Mouse (Mus musculus) natural killer cell, adult 2 months (primary cell): ENCODE measurements around the gene Leng9.

Experiments used
- DNase-seq, 2 experiments: peaks; one replicate each; pipeline ENCODE4 v3.0.0; 2022; ENCODE audit warnings: low spot score in 2 of 2

Gene Leng9

DNA sequence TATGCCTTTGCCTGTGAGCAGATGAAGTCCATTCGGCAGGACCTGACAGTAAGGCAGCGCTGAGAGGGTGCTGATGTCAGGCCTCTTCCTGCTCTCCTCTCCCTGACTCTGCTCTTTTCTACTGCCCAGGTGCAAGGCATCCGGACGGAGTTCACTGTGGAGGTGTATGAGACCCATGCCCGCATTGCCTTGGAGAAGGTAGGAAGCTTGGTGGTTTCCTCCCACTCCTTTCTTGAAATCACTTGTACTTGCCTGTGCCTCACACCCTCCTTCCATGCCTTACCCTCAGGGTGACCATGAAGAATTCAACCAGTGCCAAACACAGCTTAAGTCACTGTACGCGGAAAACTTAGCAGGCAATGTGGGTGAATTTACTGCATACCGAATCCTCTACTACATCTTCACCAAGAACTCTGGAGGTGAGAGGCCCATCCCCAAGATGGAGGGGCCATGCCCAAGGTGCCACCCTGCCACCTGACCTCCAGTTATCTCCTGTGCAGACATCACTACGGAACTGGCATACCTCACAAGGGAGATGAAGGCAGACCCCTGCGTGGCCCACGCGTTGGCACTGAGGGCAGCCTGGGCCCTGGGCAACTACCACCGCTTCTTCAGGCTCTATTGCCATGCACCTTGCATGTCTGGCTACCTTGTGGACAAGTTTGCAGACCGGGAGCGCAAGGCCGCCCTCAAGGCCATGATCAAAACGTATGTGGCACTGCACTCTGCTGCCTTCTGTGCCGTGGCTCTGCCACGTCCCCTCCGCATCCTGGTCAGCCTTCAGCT is 5.2 kb downstream of the Leng9 start:
- no peak for DNase-seq

- DNase-seq, result no peak
Observed at GRCm38 (mm10) chr7:4144046-4144445, 6.1 kb downstream of the Leng9 start.

DNA sequence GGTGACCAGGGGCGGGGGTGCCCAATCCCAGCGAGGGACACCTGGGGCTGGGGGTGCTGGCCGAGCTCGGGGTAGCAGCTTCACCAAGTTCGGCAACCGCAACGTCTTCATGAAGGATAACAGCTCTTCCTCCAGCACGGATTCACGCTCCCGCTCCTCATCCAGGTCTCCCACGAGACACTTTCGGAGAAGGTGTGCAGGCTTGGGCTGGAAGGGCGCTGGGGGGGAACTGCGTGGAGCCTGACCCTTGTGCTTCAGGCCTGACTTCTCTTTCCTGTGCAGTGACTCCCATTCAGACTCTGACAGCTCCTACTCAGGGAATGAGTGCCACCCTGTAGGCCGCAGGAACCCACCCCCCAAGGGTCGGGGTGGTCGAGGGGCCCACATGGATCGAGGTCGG is 6.7 kb downstream of the Leng9 start:
- DNase-seq, result no peak

DNA sequence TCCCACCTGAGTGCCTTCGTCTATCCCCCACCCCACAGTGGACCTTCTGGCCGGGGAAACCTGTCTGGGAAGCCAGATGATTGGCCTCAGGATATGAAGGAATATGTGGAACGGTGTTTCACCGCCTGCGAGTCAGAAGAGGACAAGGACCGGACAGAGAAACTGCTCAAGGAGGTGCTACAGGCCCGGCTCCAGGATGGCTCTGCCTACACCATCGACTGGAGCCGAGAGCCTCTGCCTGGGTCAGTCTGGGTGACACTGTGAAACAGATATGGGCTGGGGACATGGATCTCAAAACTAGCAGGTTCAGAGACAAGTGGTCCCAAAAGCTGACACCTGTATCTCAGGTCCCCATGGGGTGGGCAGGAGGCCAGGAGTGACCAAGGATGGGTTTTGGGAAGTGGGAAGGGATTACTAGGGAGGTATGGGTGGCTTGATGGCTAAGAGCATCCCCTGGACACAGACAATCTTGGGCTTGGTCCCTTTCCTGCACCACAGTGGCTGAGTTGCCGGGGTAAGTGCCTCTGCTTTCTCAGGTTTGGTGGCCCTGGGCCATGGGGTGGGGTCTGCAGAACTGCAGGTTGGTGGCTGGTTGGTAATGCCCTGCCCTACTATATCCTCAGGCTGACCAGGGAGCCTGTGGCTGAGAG is 7.3 kb downstream of the Leng9 start:
- DNase-seq, result no peak

- DNase-seq, result no peak
Observed at GRCm38 (mm10) chr7:4141648-4142325, 8.4 kb downstream of the Leng9 start.

DNA sequence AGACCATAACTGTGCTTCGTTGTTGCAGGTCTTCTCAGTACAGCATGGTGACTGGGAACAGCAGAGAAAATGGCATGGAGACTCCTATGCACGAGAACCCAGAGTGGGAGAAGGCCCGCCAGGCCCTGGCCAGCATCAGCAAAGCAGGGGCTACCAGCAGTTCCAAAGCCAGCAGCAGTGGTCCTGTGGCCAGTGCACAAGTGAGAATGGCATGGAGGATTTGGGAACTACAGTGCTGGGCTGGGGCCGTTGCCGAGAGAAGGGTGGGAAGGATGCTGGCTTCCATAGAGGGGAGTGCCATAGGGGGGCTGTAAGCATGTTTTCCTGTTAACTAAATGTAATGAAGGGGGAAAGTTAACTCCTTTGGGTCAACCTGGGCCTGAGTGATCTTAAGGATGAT is 10.8 kb downstream of the Leng9 start:
- no peak for DNase-seq

DNA sequence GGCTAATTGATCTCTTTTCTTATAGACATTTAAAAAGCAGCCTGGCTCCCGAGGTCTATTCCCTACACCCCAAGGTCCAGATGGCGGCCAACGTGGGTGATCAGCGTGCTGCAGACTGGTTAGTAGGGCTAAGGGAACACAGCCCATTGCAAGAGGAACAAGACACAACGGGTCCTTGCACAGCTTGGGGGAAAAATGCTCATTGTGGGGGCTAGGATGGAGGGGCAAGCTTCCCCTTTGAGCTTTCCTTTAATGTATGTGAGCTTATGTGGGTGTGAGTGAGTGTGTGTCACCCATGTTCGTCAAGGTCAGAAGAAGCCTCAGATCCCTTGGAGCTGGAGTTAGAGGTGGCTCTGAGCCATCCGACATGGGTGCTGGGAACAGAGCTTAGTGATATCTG is 11.5 kb downstream of the Leng9 start:
- no peak for DNase-seq

DNA sequence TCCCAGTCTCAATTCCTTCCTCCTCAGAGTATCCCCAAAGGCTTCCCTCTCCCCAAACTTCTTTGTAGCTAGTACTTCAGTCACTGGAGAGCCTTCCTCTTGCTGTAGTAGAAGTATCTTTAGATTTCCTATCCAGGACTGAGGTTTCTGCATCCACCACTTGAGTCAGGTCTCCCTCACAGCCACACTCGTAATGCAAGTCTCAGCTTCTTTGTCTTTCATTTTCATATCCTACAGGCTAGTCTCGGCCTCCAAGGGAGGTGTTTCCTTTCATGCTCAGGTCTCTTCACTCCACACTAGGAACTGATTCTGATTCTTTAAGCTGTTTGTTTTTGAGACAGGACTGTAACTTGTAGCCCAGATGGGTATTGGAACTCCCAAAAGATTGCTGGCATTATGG is 12.0 kb downstream of the Leng9 start:
- DNase-seq, result no peak

GRCm38 (mm10) chr7:4137746-4138145 is 12.4 kb downstream of the Leng9 start:
- DNase-seq, result no peak

DNA sequence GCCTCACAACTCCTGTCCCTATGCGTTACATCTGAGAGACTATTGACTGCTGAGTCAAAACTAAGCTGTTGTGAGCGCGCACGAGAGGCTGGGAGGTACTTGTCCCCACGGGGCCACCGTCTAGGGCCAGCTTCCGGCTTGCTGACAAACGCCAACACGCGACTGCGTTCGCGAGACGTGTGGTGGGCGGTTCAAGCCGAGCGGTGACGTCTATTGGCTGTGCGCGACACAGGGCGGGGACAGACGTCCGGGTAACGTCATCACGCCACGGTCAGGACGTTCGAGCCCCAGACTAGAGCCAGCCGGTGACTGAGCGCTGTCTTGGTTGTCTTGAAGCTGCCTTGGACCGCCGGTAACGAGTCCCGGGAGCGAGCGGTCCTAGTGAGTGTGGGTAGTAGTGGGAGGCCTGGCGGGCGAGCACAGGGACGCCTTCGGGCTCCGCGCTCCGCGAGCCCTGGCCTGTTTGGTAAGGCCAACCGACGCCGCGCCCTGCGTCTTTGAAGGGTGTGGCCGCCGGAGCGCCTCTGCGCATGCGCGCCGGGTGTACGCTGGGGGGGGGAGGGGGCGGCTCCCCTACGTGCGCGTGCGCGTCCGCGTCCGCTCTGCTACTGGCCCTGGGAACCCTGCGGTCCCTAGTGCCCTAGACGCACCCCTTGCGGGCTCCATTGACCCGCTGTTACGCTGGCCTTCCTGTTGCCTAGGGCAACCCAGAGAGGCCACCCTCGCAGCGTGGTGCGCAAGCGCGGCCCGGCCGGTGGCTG is 13.2 kb downstream of the Leng9 start, which contains the start of gene Leng8:
Gene Leng8, plus strand, starts transcription at position 269 of the 761 bp plus-strand sequence.
- DNase-seq, result peak; percentile 99

GRCm38 (mm10) chr7:4136404-4136770 is 13.8 kb downstream of the Leng9 start:
- no peak for DNase-seq

GRCm38 (mm10) chr7:4134911-4135310 is 15.3 kb downstream of the Leng9 start:
- DNase-seq, result no peak

GRCm38 (mm10) chr7:4132998-4133397 is 17.2 kb downstream of the Leng9 start:
- DNase-seq, result no peak

GRCm38 (mm10) chr7:4132581-4132980 is 17.6 kb downstream of the Leng9 start:
- DNase-seq, result no peak

GRCm38 (mm10) chr7:4131964-4132363 is 18.2 kb downstream of the Leng9 start:
- DNase-seq, result no peak

DNA sequence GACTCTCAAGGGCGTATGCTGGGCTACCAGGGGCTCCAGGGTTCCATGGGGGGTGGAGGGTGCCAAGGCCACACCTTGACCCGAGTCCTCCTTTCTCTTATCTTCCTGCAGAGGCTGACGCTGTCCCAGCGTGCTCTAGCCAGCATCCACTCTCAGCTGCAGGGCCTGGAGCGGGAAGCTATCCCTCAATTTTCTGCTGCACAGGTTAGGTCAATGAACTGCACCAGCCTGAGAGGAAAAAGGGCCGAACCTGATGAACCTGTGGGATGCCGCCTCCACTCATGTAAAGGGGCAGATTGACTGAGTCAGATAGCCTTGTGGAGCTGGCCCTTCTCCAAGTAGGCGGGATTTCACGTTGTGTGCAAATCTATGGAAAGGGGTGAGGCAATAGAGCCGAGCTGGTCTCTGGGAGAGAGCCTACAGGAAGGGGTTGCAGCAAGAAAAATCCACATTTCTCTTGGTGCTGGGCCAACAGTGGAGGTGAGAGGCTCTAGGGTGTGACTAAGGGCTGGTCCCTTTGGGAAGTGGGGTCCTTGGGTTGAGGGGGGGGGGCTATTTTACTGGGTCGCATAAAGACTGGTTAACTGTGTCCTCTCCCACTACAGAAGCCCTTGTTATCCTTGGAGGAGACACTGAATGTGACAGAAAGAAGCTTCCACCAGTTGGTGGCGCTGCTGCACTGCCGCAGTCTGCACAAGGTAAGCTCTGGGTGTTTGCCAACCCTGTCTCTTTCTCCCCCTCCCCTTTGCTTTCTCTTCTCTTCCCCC is 19.3 kb downstream of the Leng9 start:
- peak; percentile 69 to 80 for DNase-seq

DNA sequence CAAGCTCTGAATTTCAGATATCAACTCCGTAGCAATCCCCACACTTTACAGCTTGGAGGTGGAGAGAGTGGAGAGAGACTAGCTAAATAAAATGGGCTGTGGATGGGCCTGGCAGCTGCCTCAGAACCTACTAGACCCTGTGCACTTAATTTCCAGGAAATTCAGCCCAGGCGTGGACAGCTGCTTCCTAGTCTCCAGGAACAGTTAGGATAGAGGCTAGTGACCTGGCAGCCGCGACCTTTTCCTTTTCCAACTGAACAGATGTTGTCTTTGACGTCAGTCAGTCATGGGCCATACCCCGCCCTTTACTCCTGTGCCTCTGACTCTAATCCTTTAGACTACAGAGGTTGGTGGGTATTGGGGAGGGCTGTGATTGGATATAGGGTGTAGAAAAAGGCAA is 21.3 kb downstream of the Leng9 start:
- no peak for DNase-seq

GRCm38 (mm10) chr7:4127894-4128293 is 22.3 kb downstream of the Leng9 start:
- no peak for DNase-seq

- no peak for DNase-seq
Observed at GRCm38 (mm10) chr7:4126992-4127785, 23.0 kb downstream of the Leng9 start.

GRCm38 (mm10) chr7:4125306-4125705 is 24.9 kb downstream of the Leng9 start:
- DNase-seq, result no peak

DNA sequence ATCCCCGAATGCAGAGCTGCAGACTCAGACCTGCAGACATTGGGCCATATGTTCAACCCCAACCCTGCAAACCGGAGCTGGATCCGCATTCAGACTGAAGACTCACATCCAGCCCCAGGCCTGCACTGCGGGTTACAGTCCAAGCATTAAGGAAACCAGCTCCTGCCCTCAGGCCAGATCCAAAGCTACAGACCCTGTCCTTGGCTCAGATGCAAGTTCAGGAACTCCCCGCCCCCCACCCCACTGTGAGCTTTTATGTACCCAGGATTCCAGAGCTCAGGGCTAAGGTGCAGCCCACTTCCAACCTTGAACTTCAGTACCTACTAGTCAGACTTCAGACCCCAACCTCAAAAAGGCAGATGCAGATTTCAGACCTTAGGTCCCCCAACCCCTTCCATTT is 25.3 kb downstream of the Leng9 start:
- no peak for DNase-seq
